Mouse (Mus musculus): ENCODE results near the gene Retn. TPM values are rescaled to one million over a fixed set of nuclear protein-coding genes. Genes with fewer than 3 reads are reported as not detected.

The Retn gene
- polyA plus RNA-seq, 1 experiment from 2014 or later: 0.17 TPM

DNA sequence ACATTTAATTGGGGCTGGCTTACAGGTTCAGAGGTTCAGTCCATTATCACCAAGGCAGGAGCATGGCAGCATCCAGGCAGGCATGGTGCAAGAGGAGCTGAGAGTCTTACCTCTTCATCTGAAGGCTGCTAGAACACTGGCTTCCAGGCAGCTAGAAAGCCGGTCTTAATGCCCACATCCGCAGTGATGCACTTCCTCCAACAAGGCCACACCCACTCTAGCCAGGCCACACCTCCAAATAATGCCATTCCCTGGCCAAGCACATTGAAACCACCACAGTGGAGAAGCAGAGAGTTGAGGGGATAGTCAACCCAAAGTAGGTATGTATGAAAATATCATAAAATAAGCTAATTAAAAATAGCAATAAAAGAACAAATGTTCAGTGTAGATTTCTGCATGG lies 14.8 kb downstream of the Retn start:
- H3K27ac ChIP-seq: no peak overlapping the region
- H3K9ac ChIP-seq: no peak overlapping the region
- no peak overlapping the region for H3K4me3 ChIP-seq
- H3K27me3 ChIP-seq: no peaks in the 10 kb centered on the region
- peaks cover 6% of the 10 kb centered on the region; the same call in 1 of the 2 replicates for H3K4me1 ChIP-seq
- ATAC-seq (ENCODE audit: low FRiP score, low read depth): no peak
- H3K36me3 ChIP-seq: no peaks in the 10 kb centered on the region
- no peak overlapping the region for H3K4me2 ChIP-seq (replicated peaks)
- WGBS: 80% methylated on average over 2 of the region's 2 CpGs
- H3K9me3 ChIP-seq: no peaks in the 10 kb centered on the region

GRCm38 (mm10) chr8:3671980-3672491 lies 16.5 kb downstream of the Retn start, which contains the start of gene Fcor:
Gene Fcor, minus strand, starts transcription at chr8:3672362.
- Histone ChIP-seq H3K36me3 (no peaks in the 10 kb centered on the region), H3K9me3 (no peaks in the 10 kb centered on the region), H3K4me3 (peak within 1 kb of the TSS; percentile 59), H3K4me1 (peaks cover 10% of the 10 kb centered on the region; the same call in 1 of the 2 replicates), H3K4me2 (replicated peaks) (peak within 1 kb of the TSS; percentile 65), H3K27ac (peak within 1 kb of the TSS; percentile 65), H3K9ac (peak within 1 kb of the TSS; percentile 74), H3K27me3 (no peaks in the 10 kb centered on the region)
- WGBS: under 1% methylated on average over 23 of the region's 23 CpGs
- ATAC-seq (ENCODE audit: low FRiP score, low read depth): peak; percentile 84

GRCm38 (mm10) chr8:3674671-3675070 lies 19.1 kb downstream of the Retn start:
- H3K4me1 ChIP-seq: peaks cover 22% of the 10 kb centered on the region
- no peak overlapping the region for H3K9ac ChIP-seq
- peaks cover 12% of the 10 kb centered on the region for H3K36me3 ChIP-seq
- H3K4me3 ChIP-seq: no peak overlapping the region
- no peak overlapping the region for H3K4me2 ChIP-seq (replicated peaks)
- no peaks in the 10 kb centered on the region for H3K9me3 ChIP-seq
- no peaks in the 10 kb centered on the region for H3K27me3 ChIP-seq
- 49% methylated on average over 3 of the region's 3 CpGs for WGBS
- ATAC-seq (ENCODE audit: low FRiP score, low read depth): no peak
- no peak overlapping the region for H3K27ac ChIP-seq

DNA sequence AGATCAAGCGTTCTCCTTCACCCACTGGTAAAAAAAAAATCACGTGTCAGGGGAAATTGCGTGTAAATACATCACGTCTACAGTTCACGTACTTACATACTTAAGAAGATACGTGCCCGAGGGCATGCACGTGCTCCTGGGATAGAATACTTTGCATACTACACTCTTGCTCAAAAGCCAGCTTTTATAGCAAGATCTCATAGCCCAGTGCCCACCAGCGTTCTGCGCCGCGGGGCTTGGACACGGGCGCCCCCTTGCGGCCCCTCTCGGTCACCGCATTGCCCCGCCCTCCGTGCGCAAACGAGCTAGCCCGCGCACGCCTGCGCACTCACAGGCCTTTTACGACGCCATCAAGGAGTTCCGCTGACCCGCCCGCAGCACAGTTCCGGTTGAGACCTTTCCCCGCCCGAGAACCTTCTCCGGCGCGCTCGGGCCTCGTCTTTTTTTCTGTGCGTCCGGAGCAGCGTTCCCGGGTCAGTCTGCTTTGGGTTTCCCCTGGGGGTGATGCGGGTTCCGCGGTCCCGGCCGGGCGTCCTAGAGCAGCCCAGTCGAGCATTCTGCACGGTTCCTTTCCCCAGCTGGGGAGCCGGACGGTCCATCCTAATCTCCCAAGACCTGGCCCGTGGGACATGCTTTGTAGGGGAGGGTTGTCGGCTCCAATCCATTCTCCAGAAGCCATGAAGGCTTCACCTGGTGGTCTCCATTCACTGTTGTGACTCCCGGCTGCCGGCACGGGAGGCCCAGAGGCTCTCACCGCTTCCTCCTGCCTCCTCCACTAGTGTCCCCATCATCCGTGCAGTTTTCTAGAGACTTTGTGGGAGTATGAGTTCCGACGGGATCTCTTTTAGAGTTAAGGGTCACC lies 20.8 kb downstream of the Retn start, which contains the start of gene Trappc5:
Gene Trappc5 (plus strand): TSS at position 169 of the 862 bp plus-strand sequence.
- Histone ChIP-seq H3K4me3 (peak within 1 kb of the TSS; percentile 93), H3K9me3 (no peaks in the 10 kb centered on the region), H3K4me1 (peaks cover 22% of the 10 kb centered on the region), H3K36me3 (peaks cover 29% of the 10 kb centered on the region), H3K4me2 (replicated peaks) (peak within 1 kb of the TSS; percentile 91), H3K9ac (peak within 1 kb of the TSS; percentile 96), H3K27ac (peak within 1 kb of the TSS; percentile 87), H3K27me3 (no peaks in the 10 kb centered on the region)
- WGBS: under 1% methylated on average over 61 of the region's 61 CpGs
- peak; percentile 88 for ATAC-seq (ENCODE audit: low FRiP score, low read depth)

- Histone ChIP-seq H3K4me2 (replicated peaks) (peak overlapping the region; percentile 91), H3K4me3 (peak overlapping the region; percentile 93), H3K27ac (peak overlapping the region; percentile 87), H3K4me1 (peaks cover 22% of the 10 kb centered on the region), H3K9me3 (no peaks in the 10 kb centered on the region), H3K9ac (peak overlapping the region; percentile 96), H3K27me3 (no peaks in the 10 kb centered on the region), H3K36me3 (peaks cover 36% of the 10 kb centered on the region)
- no peak for ATAC-seq (ENCODE audit: low FRiP score, low read depth)
- WGBS: 8% methylated on average over 15 of the region's 15 CpGs
These were observed 21.5 kb downstream of the Retn start for GRCm38 (mm10) chr8:3676993-3677579.

DNA sequence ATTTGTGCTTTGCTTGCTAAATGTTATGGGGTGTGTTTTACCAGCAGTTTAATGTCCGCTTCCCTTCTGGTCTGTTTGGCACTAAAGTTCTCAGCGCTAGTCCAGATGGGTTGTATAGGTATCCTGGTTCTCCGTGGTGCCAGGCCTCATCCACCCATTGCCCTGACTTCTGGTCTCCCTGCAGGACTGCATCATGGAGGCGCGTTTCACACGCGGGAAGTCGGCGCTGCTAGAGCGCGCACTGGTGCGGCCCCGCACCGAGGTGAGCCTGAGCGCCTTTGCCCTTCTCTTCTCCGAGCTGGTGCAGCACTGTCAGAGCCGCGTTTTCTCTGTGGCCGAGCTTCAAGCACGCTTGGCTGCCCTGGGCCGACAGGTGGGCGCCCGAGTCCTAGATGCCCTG lies 23.3 kb downstream of the Retn start:
- Histone ChIP-seq H3K9ac (no peak overlapping the region), H3K4me3 (no peak overlapping the region), H3K4me1 (peaks cover 16% of the 10 kb centered on the region), H3K27ac (no peak overlapping the region), H3K4me2 (replicated peaks) (no peak overlapping the region), H3K36me3 (peaks cover 47% of the 10 kb centered on the region), H3K9me3 (no peaks in the 10 kb centered on the region), H3K27me3 (no peaks in the 10 kb centered on the region)
- 97% methylated on average over 23 of the region's 23 CpGs for WGBS
- ATAC-seq (ENCODE audit: low FRiP score, low read depth): no peak

DNA sequence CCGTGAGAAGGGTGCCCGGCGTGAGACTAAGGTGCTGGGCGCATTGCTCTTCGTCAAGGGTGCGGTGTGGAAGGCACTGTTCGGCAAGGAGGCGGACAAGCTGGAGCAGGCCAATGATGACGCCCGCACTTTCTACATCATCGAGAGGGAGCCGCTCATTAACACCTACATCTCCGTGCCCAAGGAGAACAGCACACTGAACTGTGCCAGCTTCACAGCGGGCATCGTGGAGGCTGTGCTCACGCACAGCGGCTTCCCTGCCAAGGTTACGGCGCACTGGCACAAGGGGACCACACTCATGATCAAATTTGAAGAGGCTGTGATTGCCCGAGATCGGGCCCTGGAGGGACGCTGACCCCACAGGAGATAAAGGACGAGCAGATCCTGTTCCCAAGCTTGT lies 23.7 kb downstream of the Retn start:
- no peak for ATAC-seq (ENCODE audit: low FRiP score, low read depth)
- WGBS: 95% methylated on average over 23 of the region's 23 CpGs
- Histone ChIP-seq H3K27me3 (no peaks in the 10 kb centered on the region), H3K9me3 (no peaks in the 10 kb centered on the region), H3K4me1 (peaks cover 16% of the 10 kb centered on the region), H3K27ac (no peak overlapping the region), H3K36me3 (peaks cover 47% of the 10 kb centered on the region), H3K4me3 (no peak overlapping the region), H3K4me2 (replicated peaks) (no peak overlapping the region), H3K9ac (no peak overlapping the region)

GRCm38 (mm10) chr8:3679656-3680055 lies 24.1 kb downstream of the Retn start:
- H3K36me3 ChIP-seq: peaks cover 47% of the 10 kb centered on the region

DNA sequence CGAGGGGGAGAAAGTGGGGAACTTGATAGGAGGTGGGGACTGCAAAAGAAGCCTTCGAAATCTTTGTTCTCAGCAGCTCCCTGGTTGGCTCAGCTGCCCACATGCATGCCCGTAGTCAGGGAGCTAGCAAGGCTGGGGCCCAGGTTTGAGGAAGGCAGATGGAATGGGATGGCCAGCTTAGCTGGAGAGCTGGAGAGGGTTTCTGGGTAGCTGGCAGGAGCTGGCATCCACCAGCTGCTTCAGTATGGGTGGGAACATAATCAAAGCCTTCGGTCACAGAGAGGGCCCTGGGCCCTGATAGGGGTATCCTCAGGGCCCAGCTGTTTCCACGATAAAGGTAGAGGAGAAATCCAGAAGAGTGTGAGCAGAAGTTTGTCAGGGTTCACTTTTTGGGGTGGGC lies 26.9 kb downstream of the Retn start:
- no peak overlapping the region for H3K4me3 ChIP-seq
- H3K27ac ChIP-seq: no peak overlapping the region
- no peaks in the 10 kb centered on the region for H3K27me3 ChIP-seq
- H3K36me3 ChIP-seq: peaks cover 47% of the 10 kb centered on the region
- peaks cover 8% of the 10 kb centered on the region for H3K4me1 ChIP-seq
- H3K9ac ChIP-seq: no peak overlapping the region
- 90% methylated on average over 5 of the region's 5 CpGs for WGBS
- no peak for ATAC-seq (ENCODE audit: low FRiP score, low read depth)
- no peak overlapping the region for H3K4me2 ChIP-seq (replicated peaks)
- H3K9me3 ChIP-seq: no peaks in the 10 kb centered on the region

More at GRCm38 (mm10) chr8:3679656-3680055, 24.1 kb downstream of the Retn start:
- H3K27ac ChIP-seq: no peak overlapping the region
- 91% methylated on average over 5 of the region's 5 CpGs for WGBS
- no peaks in the 10 kb centered on the region for H3K9me3 ChIP-seq
- peaks cover 16% of the 10 kb centered on the region for H3K4me1 ChIP-seq
- ATAC-seq (ENCODE audit: low FRiP score, low read depth): no peak
- H3K27me3 ChIP-seq: no peaks in the 10 kb centered on the region
- H3K9ac ChIP-seq: no peak overlapping the region
- H3K4me3 ChIP-seq: no peak overlapping the region
- no peak overlapping the region for H3K4me2 ChIP-seq (replicated peaks)

- H3K4me1 ChIP-seq: no peaks in the 10 kb centered on the region
- H3K27ac ChIP-seq: no peak overlapping the region
- WGBS: 66% methylated on average over 6 of the region's 6 CpGs
- H3K36me3 ChIP-seq: peaks cover 45% of the 10 kb centered on the region
- ATAC-seq (ENCODE audit: low FRiP score, low read depth): no peak
- H3K9ac ChIP-seq: no peak overlapping the region
- H3K27me3 ChIP-seq: no peaks in the 10 kb centered on the region
- no peaks in the 10 kb centered on the region for H3K9me3 ChIP-seq
- no peak overlapping the region for H3K4me3 ChIP-seq
- H3K4me2 ChIP-seq (replicated peaks): no peak overlapping the region
These were observed 28.0 kb downstream of the Retn start for GRCm38 (mm10) chr8:3683408-3684176.

DNA sequence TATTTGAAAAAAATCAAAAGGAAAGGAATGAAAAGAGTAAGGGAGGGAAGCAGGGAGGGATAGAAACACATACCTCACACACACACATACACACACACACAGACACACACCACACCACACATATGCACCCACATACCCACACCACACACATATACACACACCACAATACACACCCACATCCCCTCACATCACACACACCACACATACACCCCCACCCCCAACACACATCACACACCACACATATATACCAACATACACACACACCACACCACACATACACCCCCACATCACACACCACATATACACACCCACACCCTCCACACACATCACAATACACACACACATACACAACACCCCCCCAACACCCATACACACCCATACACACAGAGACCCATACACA lies 29.0 kb downstream of the Retn start:
- Histone ChIP-seq H3K9ac (no peak overlapping the region), H3K4me1 (no peaks in the 10 kb centered on the region), H3K27me3 (no peaks in the 10 kb centered on the region), H3K27ac (no peak overlapping the region), H3K36me3 (peaks cover 36% of the 10 kb centered on the region), H3K9me3 (no peaks in the 10 kb centered on the region), H3K4me3 (no peak overlapping the region), H3K4me2 (replicated peaks) (no peak overlapping the region)
- ATAC-seq (ENCODE audit: low FRiP score, low read depth): no peak

- peaks cover 27% of the 10 kb centered on the region for H3K36me3 ChIP-seq
- no peak overlapping the region for H3K9ac ChIP-seq
- no peak overlapping the region for H3K27ac ChIP-seq
- no peaks in the 10 kb centered on the region for H3K9me3 ChIP-seq
- no peak for ATAC-seq (ENCODE audit: low FRiP score, low read depth)
- H3K4me2 ChIP-seq (replicated peaks): no peak overlapping the region
- H3K27me3 ChIP-seq: no peaks in the 10 kb centered on the region
- WGBS: 75% methylated on average over 5 of the region's 5 CpGs
- H3K4me1 ChIP-seq: no peaks in the 10 kb centered on the region
- H3K4me3 ChIP-seq: no peak overlapping the region
These were observed 29.9 kb downstream of the Retn start for GRCm38 (mm10) chr8:3685422-3685821.

All from limb, embryonic 13.5 days (tissue).